Mouse (Mus musculus) lung, embryonic 15.5 days (tissue): ENCODE results near the gene Asic2. TPM values are rescaled to one million over a fixed set of nuclear protein-coding genes. Genes with fewer than 3 reads are reported as not detected.

Experiments
- ATAC-seq: fragments of 200-750 bp; cut with Nextera tagmentation; 2 replicates; pipeline ENCODE4 v1.8.0; 2017; ENCODE audit warnings: moderate number of reproducible peaks, borderline replicate concordance; ENCODE audit not compliant: low FRiP score, low TSS enrichment; ENCODE audit errors: extremely low read depth
- H3K27ac ChIP-seq: fragments of 300-500 bp; sonication (generic); 2 replicates; pipeline ENCODE4 v1.5.1; 2015; ENCODE audit warnings: moderate library complexity, mild to moderate bottlenecking, inconsistent platforms
- H3K27me3 ChIP-seq: fragments of 300-500 bp; sonication (generic); 2 replicates; pipeline ENCODE4 v1.6.1; 2015; ENCODE audit warnings: inconsistent platforms
- H3K36me3 ChIP-seq: fragments of 300-500 bp; sonication (generic); 2 replicates; pipeline ENCODE4 v1.6.1; 2015; ENCODE audit warnings: inconsistent platforms
- H3K4me1 ChIP-seq: fragments of 300-500 bp; sonication (generic); 2 replicates; pipeline ENCODE4 v1.6.1; 2015; ENCODE audit warnings: inconsistent platforms
- H3K4me2 ChIP-seq: fragments of 300-500 bp; sonication (generic); 2 replicates; pipeline ENCODE4 v1.6.1; 2015; ENCODE audit warnings: inconsistent platforms, mild to moderate bottlenecking, moderate library complexity
- H3K4me3 ChIP-seq: fragments of 300-500 bp; sonication (generic); 2 replicates; pipeline ENCODE4 v1.5.1; 2015; ENCODE audit warnings: mild to moderate bottlenecking, inconsistent platforms
- H3K9ac ChIP-seq: fragments of 300-500 bp; sonication (generic); 2 replicates; pipeline ENCODE4 v1.6.1; 2015; ENCODE audit warnings: inconsistent platforms
- H3K9me3 ChIP-seq: fragments of 300-500 bp; sonication (generic); 2 replicates; pipeline ENCODE4 v1.6.1; 2016; ENCODE audit warnings: inconsistent platforms
- WGBS: fragments of 180-500 bp; shearing (Covaris S2); methylation state at CpG from one replicate; pipeline ENCODE4 v1.1.7; 2015; 5-methylcytosine and 5-hydroxymethylcytosine counted together
- polyA plus RNA-seq: library from polyadenylated mRNA; unstranded; fragments of >200 nt; fragmentation: Nextera tagmentation; extraction: Ambion mirVana; gene quantifications from 2 replicates; pipeline ENCODE4 v1.2.1, GENCODE M21; 2015

Gene Asic2
- polyA plus RNA-seq, 1 experiment from 2014 or later: 0.37 TPM

DNA sequence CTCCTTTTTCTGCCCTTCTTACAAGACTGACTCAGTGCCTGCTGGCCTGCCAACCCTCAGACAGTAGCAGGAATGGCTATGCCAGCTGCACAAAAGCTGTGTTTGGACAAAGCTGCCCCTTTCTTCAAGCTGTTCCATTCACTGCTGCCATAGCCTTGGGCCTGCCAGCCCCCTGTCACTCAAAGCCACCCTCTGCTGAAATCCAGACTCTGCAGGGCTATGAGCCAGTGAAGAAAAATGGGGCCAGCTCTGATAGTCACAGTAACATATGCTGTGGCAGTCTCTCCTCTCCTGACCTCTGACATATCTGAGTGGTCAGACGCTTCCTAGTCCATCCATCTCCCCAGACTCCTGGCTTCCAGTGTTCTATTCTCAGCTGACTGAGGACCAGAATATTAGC lies 200.5 kb downstream of the Asic2 start:
- no peak overlapping the region for H3K27ac ChIP-seq

GRCm38 (mm10) chr11:81765288-81765687 lies 203.0 kb downstream of the Asic2 start:
- no peak overlapping the region for H3K4me3 ChIP-seq
- H3K9ac ChIP-seq: no peak overlapping the region
- no peaks in the 10 kb centered on the region for H3K27me3 ChIP-seq
- no peak for ATAC-seq
- H3K9me3 ChIP-seq: no peaks in the 10 kb centered on the region
- H3K4me1 ChIP-seq: no peaks in the 10 kb centered on the region
- WGBS: 60% methylated on average over 5 of the region's 5 CpGs
- H3K4me2 ChIP-seq: no peak overlapping the region
- no peak overlapping the region for H3K27ac ChIP-seq
- H3K36me3 ChIP-seq: no peaks in the 10 kb centered on the region

More for the DNA sequence above, 200.5 kb downstream of the Asic2 start:
- 31% methylated on average over 1 of the region's 1 CpGs for WGBS
- H3K27me3 ChIP-seq: no peaks in the 10 kb centered on the region
- no peak overlapping the region for H3K4me2 ChIP-seq
- H3K9ac ChIP-seq: no peak overlapping the region
- no peak overlapping the region for H3K4me3 ChIP-seq
- ATAC-seq: no peak
- H3K36me3 ChIP-seq: no peaks in the 10 kb centered on the region
- no peaks in the 10 kb centered on the region for H3K4me1 ChIP-seq
- no peaks in the 10 kb centered on the region for H3K9me3 ChIP-seq

- 15% methylated on average over 3 of the region's 3 CpGs for WGBS
- Histone ChIP-seq H3K27ac (no peak overlapping the region), H3K9ac (no peak overlapping the region), H3K4me3 (no peak overlapping the region), H3K9me3 (no peaks in the 10 kb centered on the region), H3K4me2 (no peak overlapping the region), H3K27me3 (no peaks in the 10 kb centered on the region), H3K36me3 (no peaks in the 10 kb centered on the region), H3K4me1 (no peaks in the 10 kb centered on the region)
- no peak for ATAC-seq
Measured at GRCm38 (mm10) chr11:81764778-81765177, 203.5 kb downstream of the Asic2 start.

DNA sequence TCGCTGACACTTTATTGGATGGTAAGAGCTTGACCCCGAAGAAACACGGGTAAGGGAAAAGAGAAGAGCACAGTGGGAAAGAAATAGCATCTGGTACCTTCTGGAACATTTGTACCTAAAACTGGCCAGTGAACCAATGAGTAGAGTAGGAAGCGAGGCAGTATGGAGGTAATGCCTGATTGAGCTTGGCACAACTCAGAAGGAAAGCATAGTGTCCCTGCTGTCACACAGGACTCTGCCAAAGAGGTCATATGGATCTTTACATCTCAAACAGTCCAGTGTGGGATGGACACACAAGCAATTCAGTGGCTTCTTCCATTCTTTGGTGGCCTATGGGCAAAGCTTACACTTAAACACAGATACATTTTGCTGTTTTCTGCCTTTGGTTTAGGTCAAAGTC lies 211.0 kb downstream of the Asic2 start:
- no peak overlapping the region for H3K4me3 ChIP-seq
- 79% methylated on average over 4 of the region's 4 CpGs for WGBS
- 0 out of 2 replicates have a peak, but pooled peaks cover 6% of the 10 kb centered on the region for H3K9me3 ChIP-seq
- ATAC-seq: no peak
- H3K9ac ChIP-seq: no peak overlapping the region
- H3K4me2 ChIP-seq: no peak overlapping the region
- no peaks in the 10 kb centered on the region for H3K27me3 ChIP-seq
- no peaks in the 10 kb centered on the region for H3K36me3 ChIP-seq
- H3K4me1 ChIP-seq: no peaks in the 10 kb centered on the region
- no peak overlapping the region for H3K27ac ChIP-seq

DNA sequence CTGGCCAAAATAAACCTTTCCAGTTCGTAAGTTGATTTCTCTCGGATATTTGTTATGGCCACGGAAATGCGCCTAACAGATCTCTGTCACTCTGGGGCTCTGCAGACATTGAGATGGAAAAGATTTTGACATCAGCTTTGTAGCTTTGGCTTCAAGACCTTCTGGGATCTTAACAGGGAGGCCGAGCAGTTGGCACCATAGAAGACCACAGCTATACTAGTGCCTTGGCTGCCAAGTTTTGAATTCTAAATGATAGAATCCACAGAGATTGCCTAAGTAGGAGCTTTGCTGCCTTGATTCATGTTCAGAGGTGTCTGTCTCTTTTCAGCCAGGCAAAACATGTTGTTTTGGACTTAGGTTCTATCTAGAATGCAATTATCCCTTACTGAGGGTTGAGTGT lies 217.4 kb downstream of the Asic2 start:
- no peak overlapping the region for H3K27ac ChIP-seq
- no peak for ATAC-seq
- 77% methylated on average over 5 of the region's 5 CpGs for WGBS

DNA sequence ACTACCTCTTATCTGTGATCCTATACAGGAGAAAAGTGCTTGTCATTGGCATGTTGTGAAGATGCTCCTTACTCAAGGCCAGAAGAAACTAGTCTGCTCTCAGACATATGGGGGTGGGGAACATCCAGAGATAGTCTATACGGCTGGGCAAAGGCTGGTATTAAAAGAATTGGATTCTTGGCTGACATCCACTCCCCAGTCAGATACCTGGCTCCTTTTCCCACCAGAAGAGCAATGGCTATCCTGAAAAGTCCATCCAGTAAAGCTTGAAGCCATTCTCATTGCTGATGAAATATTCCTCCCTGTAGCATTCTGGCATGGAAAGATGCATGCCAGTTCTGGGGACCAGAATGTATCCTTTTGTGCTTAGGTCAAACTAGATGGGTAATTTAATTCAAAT lies 218.2 kb downstream of the Asic2 start:
- no peak overlapping the region for H3K4me3 ChIP-seq
- no peak overlapping the region for H3K4me2 ChIP-seq
- no peaks in the 10 kb centered on the region for H3K4me1 ChIP-seq
- 0 out of 2 replicates have a peak, but pooled peaks cover 3% of the 10 kb centered on the region for H3K9me3 ChIP-seq
- no peaks in the 10 kb centered on the region for H3K27me3 ChIP-seq
- ATAC-seq: no peak
- WGBS: 70% methylated on average over 1 of the region's 1 CpGs
- H3K9ac ChIP-seq: no peak overlapping the region
- no peak overlapping the region for H3K27ac ChIP-seq
- no peaks in the 10 kb centered on the region for H3K36me3 ChIP-seq

More for the DNA sequence above, 217.4 kb downstream of the Asic2 start:
- Histone ChIP-seq H3K9ac (no peak overlapping the region), H3K4me2 (no peak overlapping the region), H3K4me3 (no peak overlapping the region), H3K36me3 (no peaks in the 10 kb centered on the region), H3K4me1 (no peaks in the 10 kb centered on the region), H3K9me3 (0 out of 2 replicates have a peak, but pooled peaks cover 6% of the 10 kb centered on the region), H3K27me3 (no peaks in the 10 kb centered on the region)

- Histone ChIP-seq H3K4me1 (no peaks in the 10 kb centered on the region), H3K4me3 (no peak overlapping the region), H3K27me3 (no peaks in the 10 kb centered on the region), H3K9ac (no peak overlapping the region), H3K4me2 (no peak overlapping the region), H3K27ac (no peak overlapping the region), H3K36me3 (no peaks in the 10 kb centered on the region), H3K9me3 (no peaks in the 10 kb centered on the region)
- 45% methylated on average over 3 of the region's 3 CpGs for WGBS
- no peak for ATAC-seq
Measured at GRCm38 (mm10) chr11:81738995-81739394, 229.3 kb downstream of the Asic2 start.

- 48% methylated on average over 3 of the region's 3 CpGs for WGBS
- no peaks in the 10 kb centered on the region for H3K36me3 ChIP-seq
- no peaks in the 10 kb centered on the region for H3K9me3 ChIP-seq
- H3K27me3 ChIP-seq: no peaks in the 10 kb centered on the region
- no peak overlapping the region for H3K4me3 ChIP-seq
- no peak for ATAC-seq
- H3K9ac ChIP-seq: no peak overlapping the region
- H3K27ac ChIP-seq: no peak overlapping the region
- H3K4me2 ChIP-seq: no peak overlapping the region
- no peaks in the 10 kb centered on the region for H3K4me1 ChIP-seq
Measured at GRCm38 (mm10) chr11:81737777-81738176, 230.5 kb downstream of the Asic2 start.

DNA sequence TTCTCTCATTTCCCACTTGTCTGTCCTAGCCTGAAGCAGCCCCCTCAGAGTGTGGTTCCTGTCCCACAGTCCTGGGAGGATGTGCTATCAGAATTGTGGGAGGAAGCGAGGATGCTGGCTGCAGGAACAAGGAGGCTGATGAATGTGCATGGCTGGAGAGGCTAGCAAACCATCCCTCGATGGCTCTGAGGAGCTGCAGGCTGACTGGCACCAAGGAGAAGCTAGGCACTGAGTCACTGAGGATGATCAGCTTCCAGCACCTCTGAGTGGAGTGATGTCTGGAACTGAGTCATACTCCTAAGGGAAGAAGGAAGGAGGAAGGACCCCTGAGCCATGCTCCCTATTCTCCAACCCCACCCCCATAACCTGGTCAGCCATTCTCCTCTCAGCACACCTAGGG lies 246.2 kb downstream of the Asic2 start:
- no peaks in the 10 kb centered on the region for H3K27me3 ChIP-seq
- H3K27ac ChIP-seq: no peak overlapping the region
- H3K36me3 ChIP-seq: no peaks in the 10 kb centered on the region
- no peak overlapping the region for H3K4me2 ChIP-seq
- no peak overlapping the region for H3K9ac ChIP-seq
- no peaks in the 10 kb centered on the region for H3K9me3 ChIP-seq
- ATAC-seq: no peak
- WGBS: 39% methylated on average over 2 of the region's 2 CpGs
- no peak overlapping the region for H3K4me3 ChIP-seq
- H3K4me1 ChIP-seq: no peaks in the 10 kb centered on the region

GRCm38 (mm10) chr11:81714801-81715200 lies 253.5 kb downstream of the Asic2 start:
- H3K9me3 ChIP-seq: no peaks in the 10 kb centered on the region
- H3K27ac ChIP-seq: no peak overlapping the region

DNA sequence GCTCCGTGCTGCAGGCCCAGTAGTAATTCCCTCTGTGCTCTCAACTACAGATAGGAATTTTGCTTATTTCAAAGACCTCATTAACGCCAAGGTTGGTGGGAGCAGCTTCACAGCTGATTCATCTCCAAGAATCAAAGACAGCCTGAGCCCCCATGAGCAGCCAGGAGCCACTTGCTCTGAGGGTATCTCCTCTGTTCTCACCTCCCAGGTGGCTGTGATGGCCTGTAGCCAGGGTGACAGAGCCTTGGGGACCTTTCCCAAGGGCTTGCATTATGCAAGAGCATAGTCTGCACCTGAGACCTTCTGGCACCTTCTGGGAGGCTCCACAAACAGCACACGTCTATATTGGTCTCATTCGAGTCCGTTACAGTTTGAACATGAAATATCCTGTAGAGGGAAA lies 261.3 kb downstream of the Asic2 start:
- Histone ChIP-seq H3K4me1 (no peaks in the 10 kb centered on the region), H3K9me3 (no peaks in the 10 kb centered on the region), H3K27me3 (no peaks in the 10 kb centered on the region), H3K4me2 (no peak overlapping the region), H3K9ac (no peak overlapping the region), H3K27ac (no peak overlapping the region), H3K4me3 (no peak overlapping the region), H3K36me3 (no peaks in the 10 kb centered on the region)
- ATAC-seq: no peak
- 72% methylated on average over 5 of the region's 5 CpGs for WGBS

More at GRCm38 (mm10) chr11:81714801-81715200, 253.5 kb downstream of the Asic2 start:
- Histone ChIP-seq H3K9ac (no peak overlapping the region), H3K27me3 (no peaks in the 10 kb centered on the region), H3K4me3 (no peak overlapping the region), H3K4me2 (no peak overlapping the region), H3K36me3 (no peaks in the 10 kb centered on the region), H3K4me1 (no peaks in the 10 kb centered on the region)
- 64% methylated on average over 4 of the region's 4 CpGs for WGBS
- no peak for ATAC-seq

DNA sequence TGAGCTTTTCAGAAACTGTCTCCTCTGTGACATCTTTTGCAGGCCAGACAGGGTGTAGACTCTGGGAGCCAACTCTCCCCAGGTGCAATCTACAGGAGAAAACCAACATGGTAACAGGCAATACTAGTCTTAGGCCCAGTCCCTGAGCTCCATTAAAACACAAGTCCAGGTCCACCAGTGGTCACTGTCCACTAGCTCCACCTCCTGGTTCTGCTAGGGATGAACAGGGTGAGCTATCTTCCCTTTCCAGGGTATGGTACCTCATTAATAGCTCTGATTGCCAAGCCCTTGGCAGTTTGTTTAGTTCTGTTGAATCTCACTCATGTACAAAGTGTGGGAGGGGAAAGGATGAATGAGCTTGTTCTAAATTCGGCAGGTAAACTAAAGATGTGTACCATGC lies 270.2 kb downstream of the Asic2 start:
- no peak overlapping the region for H3K4me2 ChIP-seq
- H3K36me3 ChIP-seq: no peaks in the 10 kb centered on the region
- WGBS: 52% methylated on average over 1 of the region's 1 CpGs
- H3K27me3 ChIP-seq: no peaks in the 10 kb centered on the region
- no peaks in the 10 kb centered on the region for H3K9me3 ChIP-seq
- no peaks in the 10 kb centered on the region for H3K4me1 ChIP-seq
- no peak overlapping the region for H3K27ac ChIP-seq
- no peak overlapping the region for H3K9ac ChIP-seq
- no peak for ATAC-seq
- no peak overlapping the region for H3K4me3 ChIP-seq

DNA sequence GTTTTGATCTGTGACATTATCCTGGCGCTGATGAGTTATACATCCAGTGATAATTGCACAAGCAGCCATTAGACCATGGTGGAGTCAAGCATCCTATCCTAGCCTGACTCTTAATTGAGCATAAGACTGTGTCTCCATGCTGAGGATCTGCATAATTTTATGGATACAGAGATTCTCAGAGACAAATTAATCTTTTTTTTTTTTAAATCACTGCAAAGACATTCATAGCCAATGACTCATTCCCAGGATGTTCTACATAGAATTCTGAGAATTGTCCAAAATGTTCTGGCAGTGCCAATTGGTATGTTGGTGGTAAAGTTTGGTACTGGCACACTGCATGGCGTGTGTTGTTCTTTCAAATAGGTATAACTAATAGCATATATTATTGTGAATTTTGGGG lies 272.8 kb downstream of the Asic2 start:
- Histone ChIP-seq H3K36me3 (no peaks in the 10 kb centered on the region), H3K9me3 (no peaks in the 10 kb centered on the region), H3K27ac (no peak overlapping the region), H3K27me3 (no peaks in the 10 kb centered on the region), H3K4me2 (no peak overlapping the region), H3K4me1 (no peaks in the 10 kb centered on the region), H3K4me3 (no peak overlapping the region), H3K9ac (no peak overlapping the region)
- no peak for ATAC-seq
- 91% methylated on average over 2 of the region's 2 CpGs for WGBS
